ENCODE assay signal across 8 mouse cellular contexts in genomic region chr4:126103590-126104068, GRCm38 (mm10). TPM values are rescaled to one million over a fixed set of nuclear protein-coding genes. Genes with fewer than 3 reads are reported as not detected.
A peak's percentile ranks its signal among the peaks of the same experiment; 100 is the strongest.
DNase-seq lines count a peak whose midpoint lies in the region; ATAC-seq and TF ChIP-seq lines count a peak whose summit lies in the region.

Gene Stk40, plus strand, starts transcription at chr4:126103957.

- peak within 1 kb of the TSS; percentile 99 for H3K4me2 ChIP-seq in heart, embryonic 12.5 days
- peak within 1 kb of the TSS; percentile 96 for H3K4me2 ChIP-seq in kidney, postnatal 0 days (ENCODE audit: low read length)
- peak within 1 kb of the TSS; percentile 98 for H3K4me2 ChIP-seq in liver, embryonic 11.5 days
- peak within 1 kb of the TSS; percentile 81 for H3K4me2 ChIP-seq in stomach, embryonic 14.5 days (replicated peaks; ENCODE audit: low read depth, low read length)

- ATAC-seq in erythroid progenitor cell, adult 5-6 weeks (replicated peaks; ENCODE audit: low FRiP score, poor library complexity, severe bottlenecking): peak; percentile 80
- peak; percentile 92 for ATAC-seq in heart, embryonic 12.5 days (ENCODE audit: insufficient number of reproducible peaks, low FRiP score)
- ATAC-seq in kidney, postnatal 0 days (replicated peaks; ENCODE audit: low FRiP score, low read depth): peak; percentile 93
- ATAC-seq in liver, embryonic 11.5 days (replicated peaks; ENCODE audit: low FRiP score): peak; percentile 90
- ATAC-seq in stomach, embryonic 14.5 days (ENCODE audit: insufficient number of reproducible peaks, insufficient read depth, low FRiP score, low read depth): peak; percentile 94

- peaks cover 72% of the 10 kb centered on the region for H3K4me1 ChIP-seq in heart, embryonic 12.5 days (replicated peaks)
- peaks cover 39% of the 10 kb centered on the region for H3K4me1 ChIP-seq in kidney, postnatal 0 days (replicated peaks; ENCODE audit: insufficient read depth, low read length)
- peaks cover 64% of the 10 kb centered on the region for H3K4me1 ChIP-seq in liver, embryonic 11.5 days (replicated peaks; ENCODE audit: control insufficient read depth, insufficient read depth, low read length)
- peaks cover 19% of the 10 kb centered on the region for H3K4me1 ChIP-seq in stomach, embryonic 14.5 days (ENCODE audit: control insufficient read depth, insufficient read depth, low read length)

- H3K9me3 ChIP-seq in heart, embryonic 12.5 days (replicated peaks): no peaks in the 10 kb centered on the region
- H3K9me3 ChIP-seq in kidney, postnatal 0 days (replicated peaks; ENCODE audit: low read length): no peaks in the 10 kb centered on the region
- H3K9me3 ChIP-seq in liver, embryonic 11.5 days (ENCODE audit: control insufficient read depth, low read length): no peaks in the 10 kb centered on the region
- no peaks in the 10 kb centered on the region for H3K9me3 ChIP-seq in stomach, embryonic 14.5 days (ENCODE audit: control insufficient read depth, low read depth, low read length)

- peak within 1 kb of the TSS; percentile 94 for H3K27ac ChIP-seq in heart, embryonic 12.5 days (ENCODE audit: poor library complexity, severe bottlenecking)
- peak within 1 kb of the TSS; percentile 89 for H3K27ac ChIP-seq in kidney, postnatal 0 days
- peak within 1 kb of the TSS; percentile 98 for H3K27ac ChIP-seq in liver, embryonic 11.5 days (ENCODE audit: low read depth, low read length)
- H3K27ac ChIP-seq in stomach, embryonic 14.5 days (ENCODE audit: low read length): peak within 1 kb of the TSS; percentile 87

- DNase-seq in CD4-positive helper T cell, adult 2 months (ENCODE audit: low read depth, low spot score): peak; percentile 99
- DNase-seq in brain, embryonic 18.5 days (ENCODE audit: low read depth, low spot score): peak; percentile 95
- peak; percentile 100 for DNase-seq in kidney, postnatal 0 days (ENCODE audit: low spot score)
- DNase-seq in liver, embryonic 11.5 days (ENCODE audit: low spot score): peak; percentile 96
- DNase-seq in naive thymus-derived CD4-positive, alpha-beta T cell, adult 2 months (ENCODE audit: low read depth): peak; percentile 99

- peak; percentile 80 for TF ChIP-seq CTCF in kidney, postnatal 0 days (IDR thresholded peaks at IDR 0.05; ENCODE audit: low read depth)

- peak within 1 kb of the TSS; percentile 81 for H3K4me3 ChIP-seq in heart, embryonic 12.5 days
- H3K4me3 ChIP-seq in kidney, postnatal 0 days (replicated peaks; ENCODE audit: low read depth, low read length): peak within 1 kb of the TSS; percentile 97
- peak within 1 kb of the TSS; percentile 88 for H3K4me3 ChIP-seq in liver, embryonic 11.5 days (ENCODE audit: low read depth, low read length)
- peak within 1 kb of the TSS; percentile 94 for H3K4me3 ChIP-seq in stomach, embryonic 14.5 days (ENCODE audit: low read depth, low read length)

- peaks cover 7% of the 10 kb centered on the region; the same call in 1 of the 2 replicates for H3K36me3 ChIP-seq in heart, embryonic 12.5 days
- H3K36me3 ChIP-seq in kidney, postnatal 0 days (ENCODE audit: insufficient read depth, low read length): no peaks in the 10 kb centered on the region
- H3K36me3 ChIP-seq in liver, embryonic 11.5 days (ENCODE audit: control insufficient read depth, insufficient read depth, low read length): 0 out of 2 replicates have a peak, but pooled peaks cover 3% of the 10 kb centered on the region
- no peaks in the 10 kb centered on the region for H3K36me3 ChIP-seq in stomach, embryonic 14.5 days (ENCODE audit: control insufficient read depth, insufficient read depth, low read length)

- peak within 1 kb of the TSS; percentile 92 for H3K9ac ChIP-seq in heart, embryonic 12.5 days
- H3K9ac ChIP-seq in kidney, postnatal 0 days (ENCODE audit: low read depth, low read length): peak within 1 kb of the TSS; percentile 92
- H3K9ac ChIP-seq in liver, embryonic 11.5 days (ENCODE audit: low read depth, low read length): peak within 1 kb of the TSS; percentile 84
- H3K9ac ChIP-seq in stomach, embryonic 14.5 days (replicated peaks; ENCODE audit: low read depth, low read length): peak within 1 kb of the TSS; percentile 84

- 1% methylated on average over 32 of the region's 34 CpGs for WGBS in heart, embryonic 12.5 days
- WGBS in kidney, postnatal 0 days: 2% methylated on average over 34 of the region's 34 CpGs
- under 1% methylated on average over 34 of the region's 34 CpGs for WGBS in liver, embryonic 11.5 days
- under 1% methylated on average over 34 of the region's 34 CpGs for WGBS in stomach, embryonic 14.5 days

- no peaks in the 10 kb centered on the region for H3K27me3 ChIP-seq in heart, embryonic 12.5 days (replicated peaks)
- no peaks in the 10 kb centered on the region for H3K27me3 ChIP-seq in kidney, postnatal 0 days (ENCODE audit: insufficient read depth, low read length)
- no peaks in the 10 kb centered on the region for H3K27me3 ChIP-seq in liver, embryonic 11.5 days (replicated peaks; ENCODE audit: control insufficient read depth, insufficient read depth, low read length)
- H3K27me3 ChIP-seq in stomach, embryonic 14.5 days (ENCODE audit: control insufficient read depth, insufficient read depth, low read length): no peaks in the 10 kb centered on the region

RNA-seq across cellular contexts. Expression of gene Stk40, which starts in this region (rescaled TPM):
- 4.7 and 10.1 TPM in 2 replicates for total RNA-seq in erythroid progenitor cell, adult 5-6 weeks (2015; ENCODE audit: low replicate concordance)
- 2.4 and 6.4 TPM in 2 replicates for total RNA-seq in erythroid progenitor cell, adult 5-6 weeks (2017; ENCODE audit: low replicate concordance)
- 35.0 and 35.2 TPM in 2 replicates for polyA plus RNA-seq in heart, embryonic 12.5 days (2016; fragmentation: Nextera tagmentation; extraction: Ambion mirVana)
- 27.1 and 28.7 TPM in 2 replicates for polyA plus RNA-seq in kidney, postnatal 0 days (2015; fragmentation: Nextera tagmentation; extraction: Ambion mirVana)
- polyA plus RNA-seq in liver, embryonic 11.5 days (2014; fragmentation: Nextera tagmentation; extraction: Ambion mirVana): 24.4 and 26.7 TPM in 2 replicates
- polyA plus RNA-seq in stomach, embryonic 14.5 days (2014; fragmentation: Nextera tagmentation; extraction: Ambion mirVana): 20.0 and 23.6 TPM in 2 replicates

Comparison
In these comparisons a context has a peak if more than half of its experiments do, and no peak if none do; other contexts are left out.
1. Peak in every context shown above with its lines: DNase-seq, ATAC-seq, H3K4me3 ChIP-seq and H3K27ac ChIP-seq.